Mouse (Mus musculus) forebrain, embryonic 10.5 days (tissue): ENCODE measurements at regions not wholly inside any gene's neighbourhood (a gene's known extent, or its start where the extent isn't known, plus 50 kb on each side); places are given as distances from the start of the nearest gene placed in this dataset.

ENCODE experiments used
- DNase-seq: peaks from one replicate; pipeline ENCODE4 v3.0.0-alpha.2; 2017; ENCODE audit warnings: low spot score; ENCODE audit errors: extremely low spot score
- H3K27ac ChIP-seq: fragments of 300-500 bp; sonication (generic); 2 replicates; pipeline ENCODE4 v1.5.1; 2016; ENCODE audit warnings: mild to moderate bottlenecking
- H3K27me3 ChIP-seq: fragments of 300-500 bp; sonication (generic); 2 replicates; pipeline ENCODE4 v1.6.1; 2016; ENCODE audit warnings: mild to moderate bottlenecking; ENCODE audit not compliant: poor library complexity, severe bottlenecking
- H3K36me3 ChIP-seq: fragments of 300-500 bp; sonication (generic); replicated peaks from 2 replicates; pipeline ENCODE4 v1.6.1; 2016; ENCODE audit warnings: mild to moderate bottlenecking, moderate library complexity
- H3K4me1 ChIP-seq: fragments of 300-500 bp; sonication (generic); 2 replicates; pipeline ENCODE4 v1.6.1; 2016
- H3K4me3 ChIP-seq: fragments of 300-500 bp; sonication (generic); 2 replicates; pipeline ENCODE4 v1.5.1; 2016; ENCODE audit warnings: mild to moderate bottlenecking, moderate library complexity
- H3K9me3 ChIP-seq: fragments of 300-500 bp; sonication (generic); 2 replicates; pipeline ENCODE4 v1.6.1; 2016; ENCODE audit warnings: mild to moderate bottlenecking, moderate library complexity
- WGBS: fragments of 180-500 bp; shearing (Covaris S2); methylation state at CpG from one replicate; pipeline ENCODE4 v1.1.7; 2016; 5-methylcytosine and 5-hydroxymethylcytosine counted together

GRCm38 (mm10) chr2:172813906-172814305 is 126.2 kb downstream of the Bmp7 start:
- no peak overlapping the region for H3K4me3 ChIP-seq
- no peak overlapping the region for H3K27ac ChIP-seq
- H3K27me3 ChIP-seq: no peaks in the 10 kb centered on the region; the same call in 1 of the 2 replicates
- H3K36me3 ChIP-seq: no peaks in the 10 kb centered on the region
- peaks cover 17% of the 10 kb centered on the region for H3K4me1 ChIP-seq
- no peak for DNase-seq
- peaks cover 4% of the 10 kb centered on the region for H3K9me3 ChIP-seq
- 70% methylated on average over 4 of the region's 4 CpGs for WGBS

GRCm38 (mm10) chr2:172815146-172815545 is 125.0 kb downstream of the Bmp7 start:
- H3K4me3 ChIP-seq: no peak overlapping the region
- peaks cover 4% of the 10 kb centered on the region for H3K9me3 ChIP-seq
- DNase-seq: no peak
- WGBS: 96% methylated on average over 7 of the region's 7 CpGs
- H3K4me1 ChIP-seq: peaks cover 17% of the 10 kb centered on the region
- peaks cover 2% of the 10 kb centered on the region for H3K27me3 ChIP-seq
- H3K27ac ChIP-seq: no peak overlapping the region
- H3K36me3 ChIP-seq: no peaks in the 10 kb centered on the region

- Histone ChIP-seq H3K36me3 (no peaks in the 10 kb centered on the region), H3K27ac (no peak overlapping the region), H3K4me1 (peaks cover 16% of the 10 kb centered on the region), H3K4me3 (no peak overlapping the region), H3K9me3 (peaks cover 4% of the 10 kb centered on the region), H3K27me3 (peaks cover 23% of the 10 kb centered on the region)
- 81% methylated on average over 8 of the region's 8 CpGs for WGBS
- DNase-seq: no peak
Observed at GRCm38 (mm10) chr2:172817058-172817745, 122.9 kb downstream of the Bmp7 start.
